Mouse (Mus musculus) stomach, embryonic 14.5 days (tissue): ENCODE measurements around the gene Sult6b1. TPM values are rescaled to one million over a fixed set of nuclear protein-coding genes. Genes with fewer than 3 reads are reported as not detected.

Experiments used
- polyA plus RNA-seq: library from polyadenylated mRNA; unstranded; fragments of >200 nt; fragmentation: Nextera tagmentation; extraction: Ambion mirVana; gene quantifications from 2 replicates; pipeline ENCODE4 v1.2.1, GENCODE M21; 2014

The Sult6b1 gene
- polyA plus RNA-seq, 1 experiment from 2014 or later = not detected

Other genes starting within 250 kb of the Sult6b1 start
- 7.6 and 8.8 TPM in 2 replicates for gene Strn, start 169.8 kb downstream of the Sult6b1 start, polyA plus RNA-seq
- 12.5 and 15.0 TPM in 2 replicates for gene Heatr5b, start 71.6 kb downstream of the Sult6b1 start, polyA plus RNA-seq
- 36.8 and 44.3 TPM in 2 replicates for gene Gpatch11, start 71.4 kb downstream of the Sult6b1 start, polyA plus RNA-seq
- 12.8 and 18.9 TPM in 2 replicates for gene Eif2ak2, start 24.4 kb downstream of the Sult6b1 start, polyA plus RNA-seq
- 113 and 122 TPM in 2 replicates for gene Cebpzos, start 9.5 kb upstream of the Sult6b1 start, polyA plus RNA-seq
- gene Cebpz, start 30.1 kb upstream of the Sult6b1 start, polyA plus RNA-seq = 61.0 and 72.0 TPM in 2 replicates
- 62.0 and 63.8 TPM in 2 replicates for gene Ndufaf7, start 30.1 kb upstream of the Sult6b1 start, polyA plus RNA-seq
- gene Prkd3, start 113.8 kb upstream of the Sult6b1 start, polyA plus RNA-seq = 47.5 and 49.9 TPM in 2 replicates
- 12.3 and 12.9 TPM in 2 replicates for gene Qpct, start 144.9 kb upstream of the Sult6b1 start, polyA plus RNA-seq